Mouse (Mus musculus): Measurements from ENCODE around the gene Dph2. TPM values are rescaled to one million over a fixed set of nuclear protein-coding genes. Genes with fewer than 3 reads are reported as not detected.

Dph2 gene
- polyA plus RNA-seq (2016; fragmentation: Nextera tagmentation; extraction: Ambion mirVana), result 23.4 and 27.3 TPM in 2 replicates

- ATAC-seq (ENCODE audit: low FRiP score, low read depth), result peak; percentile 88
- under 1% methylated on average over 21 of the region's 21 CpGs for WGBS
- Histone ChIP-seq H3K4me2 (replicated peaks) (peak within 1 kb of the TSS; percentile 95), H3K9ac (replicated peaks) (peak within 1 kb of the TSS; percentile 61), H3K27me3 (no peaks in the 10 kb centered on the region), H3K4me1 (peaks cover 15% of the 10 kb centered on the region), H3K9me3 (no peaks in the 10 kb centered on the region), H3K36me3 (peaks cover 41% of the 10 kb centered on the region), H3K4me3 (peak within 1 kb of the TSS; percentile 81), H3K27ac (replicated peaks) (no peak within 1 kb of the TSS)
These were observed at the start of gene Dph2 for GRCm38 (mm10) chr4:117891738-117892161. Gene Dph2, minus strand, starts transcription at chr4:117892032.

- Histone ChIP-seq H3K9ac (replicated peaks) (no peak overlapping the region), H3K4me1 (no peaks in the 10 kb centered on the region), H3K4me2 (replicated peaks) (no peak overlapping the region), H3K27ac (replicated peaks) (no peak overlapping the region), H3K36me3 (peaks cover 19% of the 10 kb centered on the region), H3K9me3 (no peaks in the 10 kb centered on the region), H3K27me3 (no peaks in the 10 kb centered on the region), H3K4me3 (no peak overlapping the region)
- 95% methylated on average over 5 of the region's 5 CpGs for WGBS
- no peak for ATAC-seq (ENCODE audit: low FRiP score, low read depth)
These were observed 45.1 kb upstream of the Dph2 start for GRCm38 (mm10) chr4:117936964-117937363.

DNA sequence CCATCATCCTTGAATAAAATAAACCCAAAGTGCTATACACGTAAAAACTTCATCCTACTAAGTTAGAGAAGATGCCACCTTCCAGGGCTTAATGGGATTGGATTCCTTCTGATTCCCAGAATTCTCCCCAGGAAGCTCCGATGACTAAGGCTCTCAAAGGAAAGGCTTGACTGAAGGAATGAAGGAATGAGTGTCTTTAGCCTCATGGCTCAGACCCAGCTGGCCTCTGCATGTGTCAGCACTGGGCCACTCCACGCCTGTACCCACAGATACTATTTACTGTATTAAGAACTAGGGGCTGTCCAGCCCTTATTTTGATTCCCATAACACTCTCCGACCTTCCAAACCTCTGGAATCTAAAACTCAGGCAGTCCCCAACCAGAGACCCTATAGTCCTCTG is 42.2 kb upstream of the Dph2 start:
- Histone ChIP-seq H3K27ac (replicated peaks) (no peak overlapping the region), H3K4me1 (peaks cover 9% of the 10 kb centered on the region), H3K36me3 (peaks cover 9% of the 10 kb centered on the region; the same call in 1 of the 2 replicates), H3K4me3 (no peak overlapping the region), H3K9ac (replicated peaks) (no peak overlapping the region), H3K27me3 (peaks cover 18% of the 10 kb centered on the region), H3K9me3 (no peaks in the 10 kb centered on the region), H3K4me2 (replicated peaks) (no peak overlapping the region)
- 87% methylated on average over 4 of the region's 4 CpGs for WGBS
- no peak for ATAC-seq (ENCODE audit: low FRiP score, low read depth)

DNA sequence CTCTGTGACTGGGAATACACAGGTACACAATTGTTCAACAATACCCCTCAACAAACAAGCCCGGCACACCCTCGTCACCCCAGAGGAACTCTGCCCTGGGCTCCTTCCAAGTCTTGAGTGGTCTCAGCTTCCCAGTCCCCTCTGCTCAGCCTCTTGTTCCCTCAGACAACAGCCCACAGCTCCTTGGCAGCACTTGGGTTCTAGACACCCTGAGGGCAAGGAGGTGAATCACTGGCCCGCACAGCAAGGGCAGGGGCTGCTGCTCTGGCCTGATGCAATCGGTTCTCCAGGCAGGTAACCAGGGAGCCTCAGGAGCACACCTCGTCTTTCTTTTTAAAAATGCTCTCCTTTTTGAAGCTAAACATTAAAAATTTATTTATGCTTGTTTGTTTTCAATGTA is 41.4 kb upstream of the Dph2 start:
- Histone ChIP-seq H3K9ac (replicated peaks) (no peak overlapping the region), H3K27ac (replicated peaks) (no peak overlapping the region), H3K4me2 (replicated peaks) (no peak overlapping the region), H3K36me3 (peaks cover 9% of the 10 kb centered on the region; the same call in 1 of the 2 replicates), H3K27me3 (peaks cover 26% of the 10 kb centered on the region), H3K4me1 (peaks cover 17% of the 10 kb centered on the region), H3K4me3 (no peak overlapping the region), H3K9me3 (no peaks in the 10 kb centered on the region)
- no peak for ATAC-seq (ENCODE audit: low FRiP score, low read depth)
- 85% methylated on average over 5 of the region's 5 CpGs for WGBS

- H3K9ac ChIP-seq (replicated peaks), result peak within 1 kb of the TSS; percentile 44
- peaks cover 29% of the 10 kb centered on the region for H3K4me1 ChIP-seq
- peaks cover 64% of the 10 kb centered on the region for H3K27me3 ChIP-seq
- H3K27ac ChIP-seq (replicated peaks), result no peak within 1 kb of the TSS
- H3K36me3 ChIP-seq, result 0 out of 2 replicates have a peak, but pooled peaks cover 5% of the 10 kb centered on the region
- ATAC-seq (ENCODE audit: low FRiP score, low read depth), result no peak; the same call in 1 of the 2 replicates
- H3K4me3 ChIP-seq, result peak within 1 kb of the TSS; percentile 39
- peak within 1 kb of the TSS; percentile 64 for H3K4me2 ChIP-seq (replicated peaks)
- no peaks in the 10 kb centered on the region for H3K9me3 ChIP-seq
- WGBS, result under 1% methylated on average over 33 of the region's 33 CpGs
These were observed 37.6 kb upstream of the Dph2 start, which contains the start of gene Artn for GRCm38 (mm10) chr4:117929391-117929881. Gene Artn, minus strand, starts transcription at chr4:117929763.

DNA sequence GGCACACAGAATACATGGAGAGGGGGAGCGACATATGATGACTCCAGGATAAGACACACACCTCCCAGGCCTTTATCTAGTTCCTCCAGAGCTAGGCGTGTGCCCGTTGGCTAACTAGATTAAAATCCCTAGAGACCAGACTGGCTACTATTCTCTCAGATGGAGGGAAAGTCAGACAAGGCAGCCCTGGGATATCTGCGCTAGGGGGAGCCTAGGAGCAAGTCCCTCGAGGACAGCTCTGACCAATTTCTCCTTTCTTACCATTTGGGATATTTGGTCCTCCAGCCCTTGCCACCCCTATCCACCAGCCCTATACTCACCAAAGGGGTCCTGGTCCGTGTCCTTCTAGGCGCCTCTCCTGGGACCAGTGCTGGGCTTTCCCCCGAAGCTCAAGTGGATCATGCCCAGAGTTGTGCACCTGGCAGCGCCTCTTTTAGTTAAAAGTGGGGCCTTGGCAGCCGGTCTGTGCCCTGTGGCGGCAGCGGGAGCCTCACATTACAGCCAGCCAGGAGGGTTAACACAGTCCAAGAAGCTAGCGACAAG is 36.9 kb upstream of the Dph2 start:
- Histone ChIP-seq H3K9ac (replicated peaks) (0 out of 2 replicates have a peak overlapping the region, but pooled peaks have one; percentile 44), H3K4me3 (peak overlapping the region; percentile 39), H3K4me2 (replicated peaks) (peak overlapping the region; percentile 64), H3K4me1 (peaks cover 29% of the 10 kb centered on the region), H3K27ac (replicated peaks) (no peak overlapping the region), H3K36me3 (0 out of 2 replicates have a peak, but pooled peaks cover 5% of the 10 kb centered on the region), H3K9me3 (no peaks in the 10 kb centered on the region), H3K27me3 (peaks cover 71% of the 10 kb centered on the region)
- WGBS, result 2% methylated on average over 13 of the region's 13 CpGs
- 0 out of 2 replicates have a peak, but pooled peaks have one; percentile 35 for ATAC-seq (ENCODE audit: low FRiP score, low read depth)

- 9% methylated on average over 6 of the region's 6 CpGs for WGBS
These were observed 36.4 kb upstream of the Dph2 start for GRCm38 (mm10) chr4:117928234-117928633.

GRCm38 (mm10) chr4:117926545-117927482 is 35.0 kb upstream of the Dph2 start:
- Histone ChIP-seq H3K27me3 (peaks cover 85% of the 10 kb centered on the region), H3K4me1 (peaks cover 29% of the 10 kb centered on the region), H3K27ac (replicated peaks) (no peak overlapping the region), H3K36me3 (no peaks in the 10 kb centered on the region), H3K9me3 (no peaks in the 10 kb centered on the region), H3K9ac (replicated peaks) (peak overlapping the region; percentile 48), H3K4me3 (peak overlapping the region; percentile 46), H3K4me2 (replicated peaks) (peak overlapping the region; percentile 77)
- 3% methylated on average over 68 of the region's 71 CpGs for WGBS
- ATAC-seq (ENCODE audit: low FRiP score, low read depth), result peak; percentile 76

More at GRCm38 (mm10) chr4:117928234-117928633, 36.4 kb upstream of the Dph2 start:
- no peaks in the 10 kb centered on the region for H3K9me3 ChIP-seq
- H3K4me2 ChIP-seq (replicated peaks), result no peak overlapping the region; the same call in 1 of the 2 replicates
- no peak overlapping the region for H3K9ac ChIP-seq (replicated peaks)
- H3K27ac ChIP-seq (replicated peaks), result no peak overlapping the region
- H3K27me3 ChIP-seq, result peaks cover 76% of the 10 kb centered on the region
- peaks cover 29% of the 10 kb centered on the region for H3K4me1 ChIP-seq
- ATAC-seq (ENCODE audit: low FRiP score, low read depth), result no peak
- H3K4me3 ChIP-seq, result no peak overlapping the region
- H3K36me3 ChIP-seq, result 0 out of 2 replicates have a peak, but pooled peaks cover 5% of the 10 kb centered on the region

GRCm38 (mm10) chr4:117924916-117925315 is 33.1 kb upstream of the Dph2 start:
- H3K9ac ChIP-seq (replicated peaks), result no peak overlapping the region
- H3K27me3 ChIP-seq, result peaks cover 75% of the 10 kb centered on the region
- no peak for ATAC-seq (ENCODE audit: low FRiP score, low read depth)

GRCm38 (mm10) chr4:117923450-117923849 is 31.6 kb upstream of the Dph2 start:
- no peak overlapping the region for H3K4me2 ChIP-seq (replicated peaks)
- H3K9ac ChIP-seq (replicated peaks), result no peak overlapping the region
- no peak overlapping the region for H3K4me3 ChIP-seq
- WGBS, result 62% methylated on average over 2 of the region's 2 CpGs
- H3K4me1 ChIP-seq, result peaks cover 14% of the 10 kb centered on the region
- H3K27ac ChIP-seq (replicated peaks), result no peak overlapping the region
- H3K27me3 ChIP-seq, result peaks cover 61% of the 10 kb centered on the region
- H3K9me3 ChIP-seq, result no peaks in the 10 kb centered on the region
- no peak for ATAC-seq (ENCODE audit: low FRiP score, low read depth)
- no peaks in the 10 kb centered on the region for H3K36me3 ChIP-seq

More at GRCm38 (mm10) chr4:117924916-117925315, 33.1 kb upstream of the Dph2 start:
- H3K9me3 ChIP-seq, result no peaks in the 10 kb centered on the region
- H3K27ac ChIP-seq (replicated peaks), result no peak overlapping the region
- H3K4me3 ChIP-seq, result no peak overlapping the region
- WGBS, result 73% methylated on average over 6 of the region's 6 CpGs
- H3K36me3 ChIP-seq, result no peaks in the 10 kb centered on the region
- H3K4me1 ChIP-seq, result peaks cover 29% of the 10 kb centered on the region
- H3K4me2 ChIP-seq (replicated peaks), result no peak overlapping the region

- Histone ChIP-seq H3K4me3 (no peak overlapping the region), H3K9me3 (no peaks in the 10 kb centered on the region), H3K27ac (replicated peaks) (no peak overlapping the region), H3K9ac (replicated peaks) (no peak overlapping the region), H3K36me3 (no peaks in the 10 kb centered on the region), H3K27me3 (peaks cover 40% of the 10 kb centered on the region), H3K4me2 (replicated peaks) (no peak overlapping the region), H3K4me1 (0 out of 2 replicates have a peak, but pooled peaks cover 1% of the 10 kb centered on the region)
- no peak for ATAC-seq (ENCODE audit: low FRiP score, low read depth)
- WGBS, result 86% methylated on average over 2 of the region's 2 CpGs
These were observed 29.5 kb upstream of the Dph2 start for GRCm38 (mm10) chr4:117921358-117921757.
